12 mouse cellular contexts compared by ENCODE assay signal in genomic region chr11:117341218-117341617, GRCm38 (mm10).
DNase-seq lines count a peak whose midpoint lies in the region; ATAC-seq lines count a peak whose summit lies in the region.
"Had no signal": no experiment of that assay in that cellular context is flagged by ENCODE, and none has a peak within 500 bp of the region (broad histone marks: within the 10 kb centered on the region; RNA-seq: fewer than 3 reads in every experiment).

No protein-coding gene starts in this region.

- intact Hi-C loops in left cerebral cortex, postnatal 4 days (cut with DNase I), result no loop called here
- intact Hi-C loops in gastrocnemius, postnatal 36 days (cut with DNase I), result no loop called here

- no peaks in the 10 kb centered on the region for H3K9me3 ChIP-seq in embryonic facial prominence, embryonic 11.5 days (replicated peaks; ENCODE audit: control insufficient read depth, low read length)
- no peaks in the 10 kb centered on the region for H3K9me3 ChIP-seq in hindbrain, embryonic 12.5 days (replicated peaks)
- H3K9me3 ChIP-seq in neural tube, embryonic 12.5 days, result no peaks in the 10 kb centered on the region

- no peaks in the 10 kb centered on the region for H3K27me3 ChIP-seq in embryonic facial prominence, embryonic 11.5 days (ENCODE audit: control insufficient read depth, insufficient read depth, low read length)
- H3K27me3 ChIP-seq in hindbrain, embryonic 12.5 days, result no peaks in the 10 kb centered on the region
- no peaks in the 10 kb centered on the region for H3K27me3 ChIP-seq in neural tube, embryonic 12.5 days (replicated peaks)

- H3K9ac ChIP-seq in embryonic facial prominence, embryonic 11.5 days (replicated peaks; ENCODE audit: low read length), result no peak overlapping the region
- no peak overlapping the region for H3K9ac ChIP-seq in hindbrain, embryonic 12.5 days
- H3K9ac ChIP-seq in neural tube, embryonic 12.5 days, result peak overlapping the region; percentile 21; the same call in 1 of the 2 replicates

- WGBS in embryonic facial prominence, embryonic 11.5 days, result 50% methylated on average over 7 of the region's 7 CpGs
- WGBS in hindbrain, embryonic 12.5 days, result 33% methylated on average over 7 of the region's 7 CpGs
- WGBS in neural tube, embryonic 12.5 days, result 22% methylated on average over 7 of the region's 7 CpGs

- DNase-seq in left cerebral cortex, postnatal 4 days, result peak; percentile 66
- no peak for DNase-seq in left cerebral cortex, adult 9 months (ENCODE audit: low spot score in 2 of 2)
- DNase-seq in embryonic facial prominence, embryonic 11.5 days (ENCODE audit: low spot score), result no peak
- DNase-seq in MN1 (ENCODE audit: low spot score) (no peak), liver (no peak)
- no peak for DNase-seq in gastrocnemius, postnatal 36 days
- DNase-seq: cerebellum, adult 8-10 months; spleen, adult 18-20 months; thymus, adult 2 months had no signal

- no peaks in the 10 kb centered on the region for H3K36me3 ChIP-seq in embryonic facial prominence, embryonic 11.5 days (replicated peaks; ENCODE audit: control insufficient read depth, insufficient read depth, low read depth, low read length)
- H3K36me3 ChIP-seq in hindbrain, embryonic 12.5 days, result peaks cover 4% of the 10 kb centered on the region; the same call in 1 of the 2 replicates
- peaks cover 2% of the 10 kb centered on the region; the same call in 1 of the 2 replicates for H3K36me3 ChIP-seq in neural tube, embryonic 12.5 days

- H3K27ac ChIP-seq in embryonic facial prominence, embryonic 11.5 days (replicated peaks; ENCODE audit: low read depth, low read length), result 0 out of 2 replicates have a peak overlapping the region, but pooled peaks have one; percentile 6
- peak overlapping the region; percentile 31; the same call in 1 of the 2 replicates for H3K27ac ChIP-seq in hindbrain, embryonic 12.5 days
- peak overlapping the region; percentile 37; the same call in 1 of the 2 replicates for H3K27ac ChIP-seq in neural tube, embryonic 12.5 days
- H3K27ac ChIP-seq: macrophage had no signal

- H3K4me3 ChIP-seq in embryonic facial prominence, embryonic 11.5 days (ENCODE audit: low read depth, low read length), result no peak overlapping the region
- no peak overlapping the region for H3K4me3 ChIP-seq in hindbrain, embryonic 12.5 days
- no peak overlapping the region for H3K4me3 ChIP-seq in neural tube, embryonic 12.5 days

- no peak for ATAC-seq in embryonic facial prominence, embryonic 11.5 days (replicated peaks; ENCODE audit: insufficient number of reproducible peaks, low FRiP score, low TSS enrichment, low read depth)
- ATAC-seq in hindbrain, embryonic 12.5 days (ENCODE audit: low FRiP score), result peak; percentile 44
- ATAC-seq in neural tube, embryonic 12.5 days (ENCODE audit: low FRiP score, low read depth), result 0 out of 2 replicates have a peak, but pooled peaks have one; percentile 26

- peaks cover 16% of the 10 kb centered on the region for H3K4me1 ChIP-seq in embryonic facial prominence, embryonic 11.5 days (ENCODE audit: control insufficient read depth, insufficient read depth, low read length)
- peaks cover 79% of the 10 kb centered on the region for H3K4me1 ChIP-seq in hindbrain, embryonic 12.5 days
- H3K4me1 ChIP-seq in neural tube, embryonic 12.5 days, result peaks cover 72% of the 10 kb centered on the region

- H3K4me2 ChIP-seq in embryonic facial prominence, embryonic 11.5 days (ENCODE audit: low read depth, low read length), result no peak overlapping the region
- H3K4me2 ChIP-seq in hindbrain, embryonic 12.5 days (replicated peaks), result no peak overlapping the region
- peak overlapping the region; percentile 12; the same call in 1 of the 2 replicates for H3K4me2 ChIP-seq in neural tube, embryonic 12.5 days (replicated peaks)
